Mouse (Mus musculus) heart, postnatal 0 days (tissue): ENCODE data around the gene Evi5l. TPM values are rescaled to one million over a fixed set of nuclear protein-coding genes. Genes with fewer than 3 reads are reported as not detected.
A peak's percentile ranks its signal among the peaks of the same experiment; 100 is the strongest.

Source experiments
- ATAC-seq: fragments of 200-750 bp; cut with Nextera tagmentation; 2 replicates; pipeline ENCODE4 v1.8.0; 2017; ENCODE audit warnings: low read depth, moderate number of reproducible peaks, moderate library complexity; ENCODE audit not compliant: insufficient read depth
- DNase-seq: peaks from one replicate; pipeline ENCODE4 v3.0.0-alpha.2; 2016; ENCODE audit warnings: low spot score
- H3K27ac ChIP-seq: fragments of 300-500 bp; sonication (generic); 2 replicates; pipeline ENCODE4 v1.5.1; 2014; ENCODE audit warnings: low read depth, mild to moderate bottlenecking
- H3K27me3 ChIP-seq: fragments of 300-500 bp; sonication (generic); 2 replicates; pipeline ENCODE4 v1.6.1; 2014; ENCODE audit warnings: low read length, mixed read lengths; ENCODE audit not compliant: control insufficient read depth, insufficient read depth
- H3K36me3 ChIP-seq: fragments of 300-500 bp; sonication (generic); replicated peaks from 2 replicates; pipeline ENCODE4 v1.6.1; 2014; ENCODE audit warnings: low read length, mixed read lengths; ENCODE audit not compliant: control insufficient read depth, insufficient read depth
- H3K4me1 ChIP-seq: fragments of 300-500 bp; sonication (generic); 2 replicates; pipeline ENCODE4 v1.6.1; 2014; ENCODE audit warnings: antibody characterized with exemption; ENCODE audit not compliant: control insufficient read depth, insufficient read depth
- H3K4me2 ChIP-seq: fragments of 300-500 bp; sonication (generic); 2 replicates; pipeline ENCODE4 v1.6.1; 2014; ENCODE audit warnings: low read depth, mild to moderate bottlenecking, low read length, moderate library complexity
- H3K4me3 ChIP-seq: fragments of 300-500 bp; sonication (generic); 2 replicates; pipeline ENCODE4 v1.5.1; 2014; ENCODE audit warnings: low read depth, low read length
- H3K9ac ChIP-seq: fragments of 300-500 bp; sonication (generic); replicated peaks from 2 replicates; pipeline ENCODE4 v1.6.1; 2014; ENCODE audit warnings: low read depth, low read length, mixed read lengths
- H3K9me3 ChIP-seq: fragments of 300-500 bp; sonication (generic); replicated peaks from 2 replicates; pipeline ENCODE4 v1.6.1; 2016; ENCODE audit warnings: low read length; ENCODE audit not compliant: control insufficient read depth
- CTCF ChIP-seq: IDR thresholded peaks from 2 replicates; pipeline ENCODE4 v1.5.1; 2016; ENCODE audit warnings: antibody characterized with exemption, control low read depth, low read depth
- EP300 ChIP-seq: IDR thresholded peaks from 2 replicates; pipeline ENCODE4 v1.6.1; 2016; ENCODE audit warnings: antibody characterized with exemption, low read depth
- WGBS: fragments of 180-500 bp; shearing (Covaris S2); extraction: QIAGEN DNeasy Blood & Tissue Kit; methylation state at CpG from one replicate; pipeline ENCODE4 v1.1.7; 2014; 5-methylcytosine and 5-hydroxymethylcytosine counted together
- polyA plus RNA-seq: library from polyadenylated mRNA; unstranded; fragments of >200 nt; fragmentation: Nextera tagmentation; extraction: Ambion mirVana; gene quantifications from 2 replicates; pipeline ENCODE4 v1.2.1, GENCODE M21; 2015
- total RNA-seq: library from RNA; depleted of rRNA; stranded (reverse); fragments of >200 nt; gene quantifications from 2 replicates; pipeline ENCODE4 v1.2.3, GENCODE M21; 2014; ENCODE audit warnings: low replicate concordance

The Evi5l gene
- total and polyA plus RNA-seq, 2 experiments from 2014 or later, result 9.3 to 24.8 TPM

DNA sequence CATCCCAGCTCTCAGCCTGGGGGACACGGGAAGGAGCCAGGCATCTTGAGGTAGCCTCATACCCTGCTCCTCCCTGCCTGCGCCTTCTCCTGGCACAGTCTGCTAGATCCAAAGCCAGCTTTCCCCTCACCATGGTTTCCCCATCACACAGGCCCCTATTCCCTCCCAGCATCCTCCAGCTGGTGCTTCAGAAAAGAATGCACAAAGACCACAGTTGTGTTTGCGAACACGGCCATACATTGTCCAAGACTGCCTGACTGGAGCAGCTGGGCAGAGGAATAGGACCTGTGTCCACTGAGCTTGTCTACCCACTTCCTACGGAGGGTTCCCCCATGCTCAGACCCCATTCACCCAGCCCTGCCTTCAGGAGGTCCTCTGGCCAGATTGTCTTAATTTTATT lies 25.9 kb downstream of the Evi5l start:
- no peak for ATAC-seq
- no peak overlapping the region for H3K4me2 ChIP-seq
- no peak overlapping the region for H3K27ac ChIP-seq
- peaks cover 11% of the 10 kb centered on the region for H3K36me3 ChIP-seq
- DNase-seq, result no peak
- WGBS, result 80% methylated on average over 5 of the region's 5 CpGs
- no peak overlapping the region for H3K9ac ChIP-seq
- H3K9me3 ChIP-seq, result no peaks in the 10 kb centered on the region
- no peak overlapping the region for H3K4me3 ChIP-seq
- no peaks in the 10 kb centered on the region for H3K27me3 ChIP-seq
- TF ChIP-seq CTCF (no peak), EP300 (no peak)
- H3K4me1 ChIP-seq, result no peaks in the 10 kb centered on the region

DNA sequence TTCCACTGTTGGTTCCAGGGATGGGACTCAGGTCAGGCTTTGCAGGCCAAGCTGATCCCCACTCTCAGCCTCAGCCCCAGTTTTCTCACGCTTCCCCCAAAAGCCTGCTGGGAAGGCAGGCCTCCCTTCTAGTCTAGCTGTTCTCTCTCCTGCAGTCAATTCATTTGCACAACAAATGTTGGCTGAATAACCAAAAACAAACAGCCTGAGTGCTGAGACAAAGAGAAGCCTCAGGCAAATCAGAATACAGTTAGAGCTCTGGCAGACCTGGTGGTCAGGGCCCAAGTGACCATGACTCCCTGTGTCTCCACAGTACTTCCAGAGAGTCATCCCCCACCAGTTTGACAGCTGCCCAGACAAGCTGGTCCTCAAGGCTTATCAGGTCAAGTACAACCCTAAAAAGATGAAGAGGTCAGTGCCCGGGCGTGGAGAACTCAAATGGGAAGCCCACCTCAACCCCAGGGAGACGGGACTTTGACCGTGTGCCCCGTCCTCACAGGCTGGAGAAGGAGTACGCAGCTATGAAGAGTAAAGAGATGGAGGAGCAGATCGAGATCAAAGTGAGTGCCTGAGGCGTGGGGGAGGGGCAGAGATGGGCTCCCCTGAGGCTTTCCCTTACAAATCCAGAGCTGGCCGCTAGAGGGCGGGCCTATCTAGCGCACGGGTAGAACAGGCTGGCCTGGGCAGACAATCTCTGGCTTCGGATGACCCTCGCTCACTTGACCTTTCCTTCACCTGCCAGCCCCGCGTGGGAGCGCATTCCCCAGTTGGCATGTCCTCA lies 26.6 kb downstream of the Evi5l start:
- Histone ChIP-seq H3K9ac (no peak overlapping the region), H3K4me2 (no peak overlapping the region), H3K4me1 (no peaks in the 10 kb centered on the region), H3K4me3 (no peak overlapping the region), H3K9me3 (no peaks in the 10 kb centered on the region), H3K36me3 (peaks cover 5% of the 10 kb centered on the region; the same call in 1 of the 2 replicates), H3K27ac (no peak overlapping the region), H3K27me3 (no peaks in the 10 kb centered on the region)
- DNase-seq (peak; percentile 83), ATAC-seq (peak; percentile 90)
- 12% methylated on average over 18 of the region's 18 CpGs for WGBS
- TF ChIP-seq CTCF (peak; percentile 85), EP300 (no peak)

DNA sequence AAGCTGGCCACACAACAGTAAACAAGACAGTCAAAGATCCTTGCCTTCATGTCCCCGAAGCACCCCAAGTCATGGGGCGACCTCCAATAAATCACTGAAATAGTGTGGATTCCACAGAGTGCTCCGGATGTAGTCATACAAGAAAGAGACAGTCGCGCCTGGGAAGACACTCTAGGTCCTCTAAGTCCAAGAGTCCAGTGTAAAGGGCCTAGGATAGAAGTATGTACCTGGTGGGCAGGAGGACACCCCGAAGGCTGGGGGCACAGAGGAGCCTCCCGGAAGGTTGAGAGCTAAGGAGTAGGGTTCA lies 27.2 kb downstream of the Evi5l start:
- no peak for TF ChIP-seq EP300
- no peaks in the 10 kb centered on the region for H3K27me3 ChIP-seq
- no peak for DNase-seq
- WGBS, result 60% methylated on average over 7 of the region's 7 CpGs
- no peaks in the 10 kb centered on the region for H3K36me3 ChIP-seq
- H3K9ac ChIP-seq, result no peak overlapping the region
- H3K4me3 ChIP-seq, result no peak overlapping the region
- H3K27ac ChIP-seq, result no peak overlapping the region
- H3K9me3 ChIP-seq, result no peaks in the 10 kb centered on the region
- no peak overlapping the region for H3K4me2 ChIP-seq
- ATAC-seq, result no peak
- H3K4me1 ChIP-seq, result no peaks in the 10 kb centered on the region

DNA sequence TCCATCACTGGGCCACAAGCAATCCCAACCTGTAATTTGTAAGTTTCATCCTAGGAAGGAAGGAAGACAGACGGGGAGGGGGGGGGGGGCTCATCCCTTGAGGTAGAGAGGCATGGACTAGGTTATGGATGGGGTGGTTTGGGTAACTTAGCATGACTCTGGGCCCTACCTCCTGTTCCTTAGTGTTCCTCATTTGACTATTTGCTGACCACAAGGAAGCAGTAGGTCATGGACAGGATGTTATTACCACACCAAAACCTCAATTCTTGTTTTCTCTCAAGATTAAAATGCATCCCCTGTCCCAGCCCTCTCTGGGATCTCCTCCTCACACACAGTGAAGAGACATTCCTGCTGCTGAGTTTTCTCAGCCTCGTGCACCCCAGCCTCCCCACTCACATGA lies 35.0 kb downstream of the Evi5l start:
- Histone ChIP-seq H3K36me3 (peaks cover 7% of the 10 kb centered on the region; the same call in 1 of the 2 replicates), H3K9ac (no peak overlapping the region), H3K9me3 (no peaks in the 10 kb centered on the region), H3K4me2 (no peak overlapping the region), H3K27ac (no peak overlapping the region), H3K4me3 (no peak overlapping the region), H3K27me3 (peaks cover 23% of the 10 kb centered on the region), H3K4me1 (no peaks in the 10 kb centered on the region)
- ATAC-seq (no peak), DNase-seq (no peak)
- WGBS, result 56% methylated on average over 2 of the region's 2 CpGs
- TF ChIP-seq EP300 (no peak), CTCF (no peak)

DNA sequence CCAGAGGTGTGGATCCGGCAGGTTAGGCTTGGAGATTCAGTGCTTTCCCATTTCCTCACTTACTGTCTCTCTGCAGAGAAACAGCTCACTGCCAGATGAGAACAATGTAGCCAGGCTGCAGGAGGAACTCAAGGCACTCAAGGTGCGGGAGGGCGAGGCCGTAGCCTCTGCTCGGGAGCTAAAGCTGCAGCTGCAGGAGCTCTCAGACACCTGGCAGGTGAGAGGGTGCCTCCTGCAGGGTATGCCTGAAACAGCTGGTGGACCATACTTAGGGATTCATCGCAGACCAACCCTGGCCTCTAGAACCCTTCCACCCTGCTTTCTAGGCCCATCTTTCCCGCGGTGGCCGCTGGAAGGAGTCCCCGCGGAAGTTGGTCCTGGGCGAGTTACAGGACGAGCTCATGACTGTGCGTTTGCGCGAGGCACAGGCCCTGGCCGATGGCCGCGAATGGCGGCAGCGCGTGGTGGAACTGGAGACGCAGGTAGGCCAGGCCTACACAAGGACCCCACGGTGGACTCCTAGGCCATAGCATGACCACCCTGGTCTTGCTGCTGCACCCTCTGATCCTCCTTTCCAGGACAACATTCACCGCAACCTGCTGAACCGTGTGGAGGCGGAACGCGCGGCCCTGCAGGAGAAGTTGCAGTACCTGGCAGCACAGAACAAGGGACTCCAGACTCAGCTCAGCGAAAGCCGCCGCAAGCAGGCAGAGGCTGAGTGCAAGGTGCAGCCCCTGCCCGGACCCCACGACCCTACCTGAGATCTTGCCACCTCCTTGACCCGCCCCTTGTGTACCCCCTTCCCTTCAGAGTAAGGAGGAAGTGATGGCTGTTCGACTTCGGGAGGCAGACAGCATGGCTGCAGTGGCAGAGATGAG lies 39.1 kb downstream of the Evi5l start:
- Histone ChIP-seq H3K9ac (no peak overlapping the region), H3K27me3 (peaks cover 24% of the 10 kb centered on the region), H3K9me3 (no peaks in the 10 kb centered on the region), H3K27ac (no peak overlapping the region), H3K36me3 (peaks cover 7% of the 10 kb centered on the region; the same call in 1 of the 2 replicates), H3K4me3 (no peak overlapping the region), H3K4me2 (no peak overlapping the region), H3K4me1 (0 out of 2 replicates have a peak, but pooled peaks cover 4% of the 10 kb centered on the region)
- no peak for DNase-seq
- no peak for ATAC-seq
- TF ChIP-seq CTCF (no peak), EP300 (no peak)
- 41% methylated on average over 38 of the region's 38 CpGs for WGBS
